Mouse (Mus musculus): Measurements from ENCODE around the gene Ubxn6.

The Ubxn6 gene

GRCm38 (mm10) chr17:56055945-56056678 is 18.7 kb downstream of the Ubxn6 start:
- DNase-seq (ENCODE audit: low spot score in 2 of 2), result no peak

- DNase-seq (ENCODE audit: low spot score in 2 of 2), result no peak
Measured at GRCm38 (mm10) chr17:56054938-56055337, 19.9 kb downstream of the Ubxn6 start.

DNA sequence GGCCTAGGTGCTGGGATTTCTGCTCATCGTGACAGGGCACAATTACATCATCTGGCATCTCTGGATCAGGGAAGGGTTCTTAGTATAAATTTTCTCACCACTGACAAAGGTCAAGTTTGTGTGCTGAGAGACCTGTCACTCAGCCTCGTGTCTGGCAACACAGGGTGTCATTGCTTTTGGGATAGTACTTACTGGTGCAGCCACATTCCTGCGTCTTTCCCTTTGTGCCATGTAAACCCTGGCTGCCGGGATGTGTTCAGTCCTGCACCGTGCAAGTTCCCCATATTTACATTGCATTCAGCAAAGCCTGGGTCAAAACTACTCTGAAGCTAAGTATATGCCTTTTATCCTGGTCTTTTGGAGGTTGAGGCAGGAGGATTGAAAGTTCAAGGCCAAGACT is 23.5 kb downstream of the Ubxn6 start:
- DNase-seq (ENCODE audit: low spot score in 2 of 2), result no peak

- DNase-seq (ENCODE audit: low spot score in 2 of 2), result no peak
Measured at GRCm38 (mm10) chr17:56040857-56041163, 34.0 kb downstream of the Ubxn6 start.

- DNase-seq (ENCODE audit: low spot score in 2 of 2), result peak; percentile 99
Measured at GRCm38 (mm10) chr17:56040030-56040856, 34.6 kb downstream of the Ubxn6 start, which contains the start of gene Chaf1a. Gene Chaf1a (plus strand): TSS chr17:56040439.

- no peak for DNase-seq (ENCODE audit: low spot score in 2 of 2)
Measured at GRCm38 (mm10) chr17:56039345-56039744, 35.5 kb downstream of the Ubxn6 start.

DNA sequence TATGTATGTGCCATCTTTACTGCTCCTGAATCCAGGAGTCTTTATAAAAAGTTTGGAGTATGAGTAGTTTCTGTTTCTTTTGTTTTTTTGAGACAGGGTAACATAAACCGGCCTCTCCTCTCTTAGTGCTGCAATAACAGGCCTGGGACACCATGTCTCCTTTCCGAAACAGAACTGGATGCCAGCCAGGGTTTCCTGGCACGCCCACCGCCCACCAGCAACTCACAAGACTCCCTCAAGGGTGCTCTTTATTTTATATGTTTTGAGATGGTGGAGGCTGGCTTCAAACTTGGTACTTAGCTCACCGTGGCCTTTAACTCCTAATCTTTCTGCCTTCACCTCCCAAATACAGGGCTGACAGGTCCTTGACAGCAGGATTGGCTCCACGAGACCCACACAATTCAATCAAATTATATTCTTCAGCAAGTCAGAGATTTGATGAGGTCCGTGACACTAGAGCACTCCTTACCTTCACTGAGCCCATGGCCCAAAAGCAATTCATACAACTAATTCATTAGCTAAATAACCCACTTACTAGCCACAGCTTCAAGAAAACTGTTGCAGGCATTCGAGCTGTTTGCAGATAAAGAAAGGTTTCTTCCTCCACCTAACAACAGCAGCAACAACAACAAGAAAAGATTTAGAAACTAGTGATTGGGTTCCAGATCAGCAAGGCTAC is 36.1 kb downstream of the Ubxn6 start:
- no peak for DNase-seq (ENCODE audit: low spot score in 2 of 2)

DNA sequence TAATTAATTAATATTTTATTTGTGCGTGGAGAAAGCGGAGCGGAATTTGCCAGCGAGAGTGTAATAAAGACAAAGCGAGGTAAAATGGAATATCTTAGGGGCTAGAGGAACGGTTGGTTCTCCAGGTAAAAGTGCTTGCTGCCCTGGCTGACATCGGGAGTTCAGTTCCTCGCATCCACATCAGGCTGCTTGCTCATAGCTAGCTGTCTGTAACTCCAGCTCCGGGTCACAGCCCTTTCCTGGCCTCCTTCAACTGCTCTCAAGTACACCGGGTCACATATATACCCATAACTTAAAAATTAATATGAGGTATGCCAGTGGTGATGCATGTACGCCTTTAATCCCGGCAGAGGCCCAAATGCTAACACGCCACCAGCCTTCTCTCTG is 37.9 kb downstream of the Ubxn6 start:
- DNase-seq (ENCODE audit: low spot score in 2 of 2), result no peak

- DNase-seq (ENCODE audit: low spot score in 2 of 2), result peak; percentile 99 to 100
Measured at GRCm38 (mm10) chr17:56036176-56036900, 38.5 kb downstream of the Ubxn6 start, which contains the start of gene Sh3gl1. Gene Sh3gl1 (minus strand): TSS chr17:56036635.

DNA sequence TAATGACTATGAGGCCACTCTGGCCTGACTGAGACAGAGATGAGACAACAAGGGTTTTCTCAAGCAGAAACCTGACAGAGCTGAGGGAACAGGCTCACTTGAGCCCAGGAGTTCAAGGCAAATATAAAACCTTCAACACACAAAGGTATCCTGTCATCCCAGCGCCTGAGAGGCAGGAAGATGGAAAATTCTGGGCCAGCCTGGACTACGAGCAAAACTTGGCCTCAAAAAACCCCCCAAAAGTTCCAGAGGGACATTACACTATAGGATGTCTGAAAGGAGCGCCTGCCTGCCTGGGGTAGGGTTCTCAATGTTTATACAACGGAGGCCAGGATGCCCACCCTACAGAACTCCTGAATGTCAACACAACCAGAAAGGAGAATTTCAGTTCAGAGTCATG is 39.6 kb downstream of the Ubxn6 start:
- no peak for DNase-seq (ENCODE audit: low spot score in 2 of 2)

DNA sequence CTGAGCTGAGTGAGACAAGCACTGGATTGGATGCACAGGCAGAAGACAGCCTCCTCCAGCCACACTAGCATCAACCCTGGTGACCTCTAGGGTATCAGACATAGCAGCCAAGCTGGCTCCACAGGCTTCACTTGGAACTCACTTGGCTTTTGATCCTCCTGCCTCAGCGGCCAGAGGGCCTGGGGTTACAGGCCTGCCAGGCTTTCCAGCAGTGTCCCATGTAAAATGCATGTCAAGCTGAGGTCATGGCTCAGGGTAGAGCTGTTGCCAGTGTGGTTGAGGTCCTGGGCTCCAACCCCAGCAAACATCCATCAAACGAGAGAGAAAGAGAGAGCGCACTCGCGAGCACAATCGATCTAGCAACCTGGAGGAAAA is 40.1 kb downstream of the Ubxn6 start:
- no peak for DNase-seq (ENCODE audit: low spot score in 2 of 2)

DNA sequence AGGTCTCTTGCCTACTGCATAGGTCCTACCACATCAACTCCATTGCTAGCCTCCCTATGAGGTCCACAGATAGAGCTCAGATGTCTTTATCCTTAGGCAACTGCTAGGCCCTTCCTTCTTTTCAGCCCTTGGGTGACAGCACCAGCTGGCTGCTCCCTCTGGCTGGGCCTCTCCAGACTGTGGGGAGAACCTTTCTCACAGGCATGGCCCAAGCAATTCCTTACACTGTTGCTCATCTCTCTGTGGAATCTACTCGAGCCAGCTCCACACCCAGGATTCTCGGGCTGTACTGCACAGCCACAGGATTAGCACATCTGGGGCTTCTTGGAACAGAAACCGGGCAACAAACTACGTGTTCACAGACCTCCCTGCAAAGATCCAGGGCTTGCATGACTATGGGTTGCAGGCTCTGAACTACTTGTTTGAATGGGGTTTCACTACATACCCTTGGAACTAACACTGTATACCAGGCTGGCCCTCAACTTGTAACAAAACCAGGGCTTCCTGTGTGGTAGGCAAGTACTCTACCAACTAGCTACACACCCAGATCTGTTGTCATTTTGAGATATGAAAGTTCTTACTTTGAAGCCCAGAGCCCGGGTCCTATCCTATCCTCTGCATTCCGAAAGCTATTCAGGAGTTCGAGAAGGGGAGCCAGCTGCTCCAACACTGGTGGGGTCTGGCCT is 40.6 kb downstream of the Ubxn6 start:
- DNase-seq (ENCODE audit: low spot score in 2 of 2), result no peak

DNA sequence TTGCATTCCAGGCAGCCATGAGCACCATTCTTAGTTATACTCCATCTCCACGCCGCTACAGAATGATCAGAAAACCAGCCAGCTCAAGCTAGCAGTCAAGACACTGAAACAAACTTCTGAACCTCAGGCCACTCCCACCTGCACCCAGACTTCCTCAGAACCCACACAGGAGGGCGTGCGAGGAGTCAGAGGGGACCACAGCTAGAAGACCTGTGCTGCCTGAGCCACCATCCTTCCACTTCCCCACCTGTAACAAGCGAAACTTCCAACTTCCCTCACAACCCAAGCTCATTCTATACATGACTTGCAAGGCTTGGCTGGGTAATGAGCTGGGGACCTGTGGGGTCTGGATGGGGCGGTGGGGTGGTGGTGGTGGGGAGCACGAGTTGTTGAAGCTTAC is 42.0 kb downstream of the Ubxn6 start:
- DNase-seq (ENCODE audit: low spot score in 2 of 2), result peak in 1 of 2 experiments; percentile 23

DNA sequence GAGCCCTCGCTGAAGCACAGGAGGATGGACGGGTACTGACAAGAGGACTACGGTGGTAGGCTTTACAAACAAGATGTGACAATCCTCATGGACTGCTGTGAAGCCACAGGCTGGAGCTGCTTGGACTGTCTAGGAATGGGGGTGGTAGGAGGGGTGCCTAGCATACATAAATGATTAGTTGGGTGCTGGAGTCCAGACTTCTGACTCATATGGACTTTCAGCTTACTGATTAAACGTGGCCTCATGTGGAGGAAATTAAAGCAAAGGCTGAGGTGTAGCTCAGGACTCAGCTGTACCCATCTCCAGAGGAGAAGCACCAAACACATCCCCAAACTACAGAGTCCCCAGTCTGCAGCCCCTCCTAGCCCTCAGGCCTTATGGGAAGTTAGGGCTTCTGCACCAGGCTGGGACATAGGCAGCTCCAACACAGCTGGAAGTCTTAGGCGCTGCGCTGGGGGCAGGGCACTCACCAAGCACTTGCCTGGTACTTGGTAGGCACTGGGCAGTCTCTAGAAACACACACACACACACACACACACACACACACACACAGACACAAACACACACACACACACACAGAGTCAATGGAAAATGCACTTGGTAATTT is 42.6 kb downstream of the Ubxn6 start:
- peak in 1 of 2 experiments; percentile 26 for DNase-seq (ENCODE audit: low spot score in 2 of 2)

GRCm38 (mm10) chr17:56031431-56031830 is 43.4 kb downstream of the Ubxn6 start:
- no peak for DNase-seq (ENCODE audit: low spot score in 2 of 2)

DNA sequence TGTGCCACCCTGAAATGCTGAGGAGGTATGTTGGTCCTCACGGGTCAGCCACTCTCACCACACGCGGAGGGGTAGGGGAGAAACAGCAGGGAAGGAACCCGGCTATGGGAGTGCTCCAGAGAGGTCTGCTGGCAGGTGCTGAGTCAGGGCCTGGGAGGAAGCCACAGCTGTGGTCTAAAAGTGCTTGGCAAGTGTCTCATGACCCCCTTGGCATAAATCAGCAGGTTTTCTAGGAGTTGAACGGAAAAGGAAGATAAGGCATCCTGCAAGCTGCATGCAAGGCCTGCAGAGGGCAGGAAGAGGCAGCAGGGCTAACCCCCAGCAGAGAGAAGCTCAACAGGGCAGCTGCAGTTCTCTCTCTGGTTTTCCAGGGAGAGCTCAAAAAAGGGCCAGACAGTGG is 43.9 kb downstream of the Ubxn6 start:
- peak in 1 of 2 experiments; percentile 69 for DNase-seq (ENCODE audit: low spot score in 2 of 2)

GRCm38 (mm10) chr17:56030238-56030870 is 44.5 kb downstream of the Ubxn6 start:
- DNase-seq (ENCODE audit: low spot score in 2 of 2), result no peak

DNA sequence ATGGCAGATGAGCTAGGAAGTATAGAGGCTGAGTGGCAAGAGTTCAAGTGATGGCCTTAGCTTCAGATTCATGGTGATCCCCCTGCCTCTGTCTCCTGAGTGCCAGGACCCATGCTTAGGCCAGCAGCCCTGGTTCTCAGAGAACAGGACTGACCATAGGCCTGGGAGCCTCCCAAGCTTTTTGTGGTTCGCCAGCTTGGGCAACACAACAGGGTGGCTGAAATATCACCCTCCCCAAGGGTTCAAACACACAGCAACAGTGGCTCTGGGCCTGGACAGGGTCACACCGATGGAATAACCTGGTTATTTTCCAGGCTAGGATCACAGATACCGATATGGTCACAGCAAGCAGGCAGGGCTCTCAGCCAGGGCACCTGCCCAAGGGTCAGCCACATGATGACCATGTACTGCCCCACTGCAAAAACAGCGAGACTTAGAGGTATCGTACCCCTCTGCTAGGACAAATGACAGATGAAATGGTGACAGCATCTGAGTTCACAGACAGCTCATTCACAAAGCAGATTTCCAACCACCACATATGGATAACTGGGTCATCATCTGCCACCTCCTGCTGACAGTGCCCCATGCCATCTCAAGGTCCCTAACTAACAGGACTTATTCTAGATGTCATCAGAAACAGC is 46.9 kb downstream of the Ubxn6 start:
- DNase-seq (ENCODE audit: low spot score in 2 of 2), result peak; percentile 22 to 30

GRCm38 (mm10) chr17:56026881-56027280 is 47.9 kb downstream of the Ubxn6 start:
- DNase-seq (ENCODE audit: low spot score in 2 of 2), result no peak

GRCm38 (mm10) chr17:56026303-56026702 is 48.5 kb downstream of the Ubxn6 start:
- DNase-seq (ENCODE audit: low spot score in 2 of 2), result no peak

Measured in right cerebral cortex, postnatal 10 days (tissue).